Mouse (Mus musculus) gastrocnemius, postnatal 10 days (tissue): ENCODE results near the gene Fancg. TPM values are rescaled to one million over a fixed set of nuclear protein-coding genes. Genes with fewer than 3 reads are reported as not detected.

Experiments
- total RNA-seq, 2 experiments: library from RNA; stranded (reverse); gene quantifications; 2 replicates each; pipeline ENCODE4 v1.2.3; 2021

The Fancg gene
- total RNA-seq, 2 experiments from 2014 or later = 2.9 to 5.0 TPM

Other genes with a start within 250 kb of the Fancg start
- gene Ccl21a, start 236.5 kb downstream of the Fancg start, total RNA-seq = 1 to 10 TPM; 7.7 to 8.6 TPM
- not detected for gene Fam205a1, start 156.6 kb downstream of the Fancg start, total RNA-seq
- not detected for gene Gm12394, start 153.7 kb downstream of the Fancg start, total RNA-seq
- under 1 TPM; 0.38 to 0.63 TPM for gene Fam205c, start 136.3 kb downstream of the Fancg start, total RNA-seq
- gene Phf24, start 93.8 kb downstream of the Fancg start, total RNA-seq = 1 to 10 TPM in 1 of 2 experiments, under 1 TPM in 1; 0.78 to 1.3 TPM
- 100 to 1,000 TPM; 114 to 122 TPM for gene Dnajb5, start 60.7 kb downstream of the Fancg start, total RNA-seq
- not detected for gene 1700022I11Rik, start 40.9 kb downstream of the Fancg start, total RNA-seq
- 100 to 1,000 TPM; 270 to 274 TPM for gene Vcp, start 10.0 kb downstream of the Fancg start, total RNA-seq
- gene Pigo, start 15.3 kb upstream of the Fancg start, total RNA-seq = 1 to 10 TPM; 7.6 to 9.6 TPM
- gene Stoml2, start 21.2 kb upstream of the Fancg start, total RNA-seq = 10 to 100 TPM; 81.8 to 84.3 TPM
- 10 to 100 TPM; 19.3 to 23.7 TPM for gene Fam214b, start 35.7 kb upstream of the Fancg start, total RNA-seq
- gene Unc13b, start 48.4 kb upstream of the Fancg start, total RNA-seq = 1 to 10 TPM; 5.0 to 7.1 TPM